Mouse (Mus musculus) lung, adult 2 months (tissue): Measurements from ENCODE around the gene Gm5930. TPM values are rescaled to one million over a fixed set of nuclear protein-coding genes. Genes with fewer than 3 reads are reported as not detected.
"Not testable (repeated sequence)": the region's sequence is repeated elsewhere in the genome, so short reads cannot be mapped to it uniquely, and the experiment has no call there.

Experiments
- DNase-seq: peaks from one replicate; pipeline ENCODE4 v3.0.0; 2022
- H3K4me1 ChIP-seq: fragments of 200-500 bp; 2 replicates; pipeline ENCODE4 v1.6.1; 2011; ENCODE audit warnings: low read length; ENCODE audit not compliant: control insufficient read depth, insufficient read depth
- H3K4me3 ChIP-seq: fragments of 200-500 bp; replicated peaks from 2 replicates; pipeline ENCODE3; 2011; ENCODE audit warnings: low read depth, mild to moderate bottlenecking, control low read depth, low read length; ENCODE audit errors: extremely low read depth
- WGBS: fragments of 180-500 bp; shearing (Covaris S2); methylation state at CpG from one replicate; pipeline ENCODE4 v1.1.7; 2018; 5-methylcytosine and 5-hydroxymethylcytosine counted together
- polyA plus RNA-seq: library from polyadenylated mRNA; depleted of rRNA; stranded (reverse); fragments of >200 nt; gene quantifications from 2 replicates; pipeline ENCODE4 v1.2.3, GENCODE M21; 2012; rRNA removed

Gene Gm5930
- not detected in 2 replicates for polyA plus RNA-seq

- not testable (repeated sequence) for H3K4me1 ChIP-seq
- no CpG with 5 or more reads among the region's 2 CpGs for WGBS
Measured at GRCm38 (mm10) chr14:44338484-44338883, at the start of gene Gm5930. Gm5930 (minus strand) TSS chr14:44338584.

GRCm38 (mm10) chr14:44384233-44384632 is 45.8 kb upstream of the Gm5930 start:
- H3K4me3 ChIP-seq, DNase-seq, H3K4me1 ChIP-seq: not testable (repeated sequence)
- 65% methylated on average over 4 of the region's 4 CpGs for WGBS

More at GRCm38 (mm10) chr14:44338484-44338883, at the start of gene Gm5930:
- DNase-seq, H3K4me3 ChIP-seq: not testable (repeated sequence)

GRCm38 (mm10) chr14:44365057-44365456 is 26.7 kb upstream of the Gm5930 start, which contains the start of gene Gm8229:
Gm8229 (plus strand) TSS chr14:44365357.
- not testable (repeated sequence) for DNase-seq, H3K4me3 ChIP-seq, H3K4me1 ChIP-seq
- WGBS: 81% methylated on average over 4 of the region's 4 CpGs

- DNase-seq, H3K4me1 ChIP-seq, H3K4me3 ChIP-seq: not testable (repeated sequence)
Measured at GRCm38 (mm10) chr14:44362301-44362700, 23.9 kb upstream of the Gm5930 start.

- H3K4me3 ChIP-seq, DNase-seq, H3K4me1 ChIP-seq: not testable (repeated sequence)
- 28% methylated on average over 2 of the region's 2 CpGs for WGBS
Measured at GRCm38 (mm10) chr14:44361416-44361815, 23.0 kb upstream of the Gm5930 start.

GRCm38 (mm10) chr14:44312049-44312448 is 26.3 kb downstream of the Gm5930 start:
- H3K4me1 ChIP-seq, DNase-seq, H3K4me3 ChIP-seq: not testable (repeated sequence)
- 65% methylated on average over 4 of the region's 4 CpGs for WGBS

GRCm38 (mm10) chr14:44285280-44285679 is 53.1 kb downstream of the Gm5930 start, which contains the start of gene Gm8220:
Gm8220 (plus strand) TSS chr14:44285580.
- not testable (repeated sequence) for H3K4me1 ChIP-seq, H3K4me3 ChIP-seq, DNase-seq
- WGBS: 84% methylated on average over 2 of the region's 2 CpGs

Other genes with a start within 250 kb of the Gm5930 start
- gene Ear2, start 235.9 kb downstream of the Gm5930 start, polyA plus RNA-seq: 277 and 332 TPM in 2 replicates
- not detected in 2 replicates for gene Gm3327, start 214.7 kb downstream of the Gm5930 start, polyA plus RNA-seq
- not detected in 2 replicates for gene Gm8212, start 140.9 kb downstream of the Gm5930 start, polyA plus RNA-seq
- gene 4930503E14Rik, start 125.3 kb downstream of the Gm5930 start, polyA plus RNA-seq: not detected in 2 replicates
- not detected in 2 replicates for gene Gm8220, start 53.0 kb downstream of the Gm5930 start, polyA plus RNA-seq
- gene Gm8229, start 26.8 kb upstream of the Gm5930 start, polyA plus RNA-seq: not detected in 2 replicates
- not detected in 2 replicates for gene Gm3371, start 72.1 kb upstream of the Gm5930 start, polyA plus RNA-seq
- not detected in 2 replicates for gene Gm8232, start 95.1 kb upstream of the Gm5930 start, polyA plus RNA-seq
- not detected in 2 replicates for gene BC061237, start 153.9 kb upstream of the Gm5930 start, polyA plus RNA-seq
- not detected in 2 replicates for gene Gm17093, start 179.7 kb upstream of the Gm5930 start, polyA plus RNA-seq
- not detected in 2 replicates for gene Gm8247, start 244.6 kb upstream of the Gm5930 start, polyA plus RNA-seq